Mouse (Mus musculus) kidney, adult 2 months (tissue): Measurements from ENCODE around the gene Drp2.

ENCODE experiments used
- CTCF ChIP-seq: fragments of 200-500 bp; conservative IDR thresholded peaks from 2 replicates; pipeline ENCODE4 v1.5.1; 2011; ENCODE audit warnings: low read depth, mild to moderate bottlenecking, control low read depth, low read length, moderate library complexity, mixed read lengths; ENCODE audit not compliant: insufficient read depth, insufficient read length
- POLR2A ChIP-seq: fragments of 200-500 bp; IDR thresholded peaks from one replicate; pipeline ENCODE4 v1.6.1; 2011; ENCODE audit warnings: low read depth, low read length, control low read depth

GRCm38 (mm10) chrX:134384896-134385295 is 19.5 kb upstream of the Drp2 start:
- no peak for TF ChIP-seq CTCF
- TF ChIP-seq POLR2A: no peak
